Mouse (Mus musculus): ENCODE measurements around the gene Aox3.

Gene Aox3

DNA sequence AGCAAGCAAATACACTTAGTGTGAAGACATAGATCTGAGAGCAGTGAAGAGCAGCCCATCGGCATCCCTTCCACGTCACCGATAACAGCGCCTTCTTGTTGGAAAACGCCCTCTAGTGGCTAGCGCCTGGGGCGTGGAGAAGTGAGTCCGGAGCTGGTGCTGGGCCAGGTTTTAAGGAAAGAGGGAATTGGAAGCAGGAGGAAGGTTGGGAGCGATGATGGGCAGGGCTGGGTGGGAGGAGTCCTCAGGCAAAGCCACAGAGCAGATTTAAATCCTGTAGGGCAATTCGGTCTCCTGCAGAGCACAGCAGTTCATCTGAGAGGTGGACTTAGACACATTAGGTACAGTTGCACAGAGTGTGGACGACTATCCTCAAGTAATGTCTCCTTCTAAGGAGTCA is at the start of gene Aox3:
Aox3 (plus strand) TSS at position 251 of the 400 bp plus-strand sequence.
- in situ Hi-C loops (cut with MboI, MseI), result no loop called here

DNA sequence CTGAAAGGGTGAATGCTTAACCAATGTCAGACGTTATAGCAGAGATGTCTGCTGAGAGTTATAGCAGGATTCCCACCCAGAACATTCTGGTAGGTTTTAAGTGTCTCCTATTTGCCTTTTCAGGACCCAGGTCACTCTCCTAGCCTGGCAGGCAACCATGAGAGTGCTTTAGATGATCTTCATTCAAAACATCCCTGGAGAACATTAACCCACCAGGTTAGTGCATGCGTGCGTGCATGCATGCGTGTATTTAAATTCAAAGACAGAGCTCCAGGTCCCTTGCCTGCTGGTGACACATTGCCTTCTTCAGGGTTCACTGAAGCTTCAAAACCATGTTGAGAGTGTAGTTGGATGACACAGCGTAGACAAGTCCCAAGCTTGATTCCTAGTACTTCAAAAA is 47.8 kb upstream of the Aox3 start:
- in situ Hi-C loops (cut with MboI, MseI), result no loop called here

- in situ Hi-C loops (cut with MboI, MseI), result no loop called here
Measured at GRCm38 (mm10) chr1:58065606-58066005, 47.3 kb upstream of the Aox3 start.

- in situ Hi-C loops (cut with MboI, MseI), result no loop called here
Measured at GRCm38 (mm10) chr1:58069181-58069580, 43.7 kb upstream of the Aox3 start.

DNA sequence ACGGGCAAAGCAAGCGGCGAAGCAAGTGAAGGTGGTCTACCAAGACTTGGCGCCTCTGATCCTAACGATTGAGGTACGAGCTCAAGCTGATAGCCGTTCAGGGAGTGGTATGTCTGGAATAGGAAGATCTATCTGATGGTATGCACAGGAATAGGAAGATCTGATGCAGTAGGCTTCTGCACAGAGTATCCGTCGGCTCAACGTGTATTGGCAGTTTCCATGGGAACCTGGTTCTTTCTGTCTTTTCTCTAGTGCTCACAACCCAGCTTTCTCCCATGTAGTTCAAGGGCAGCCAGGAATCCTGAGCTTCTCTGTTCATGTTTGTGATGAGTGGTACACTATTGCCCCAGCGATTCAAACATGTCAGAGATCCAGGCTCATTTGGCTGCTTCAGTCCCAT is 42.8 kb upstream of the Aox3 start:
- in situ Hi-C loops (cut with MboI, MseI), result no loop called here

DNA sequence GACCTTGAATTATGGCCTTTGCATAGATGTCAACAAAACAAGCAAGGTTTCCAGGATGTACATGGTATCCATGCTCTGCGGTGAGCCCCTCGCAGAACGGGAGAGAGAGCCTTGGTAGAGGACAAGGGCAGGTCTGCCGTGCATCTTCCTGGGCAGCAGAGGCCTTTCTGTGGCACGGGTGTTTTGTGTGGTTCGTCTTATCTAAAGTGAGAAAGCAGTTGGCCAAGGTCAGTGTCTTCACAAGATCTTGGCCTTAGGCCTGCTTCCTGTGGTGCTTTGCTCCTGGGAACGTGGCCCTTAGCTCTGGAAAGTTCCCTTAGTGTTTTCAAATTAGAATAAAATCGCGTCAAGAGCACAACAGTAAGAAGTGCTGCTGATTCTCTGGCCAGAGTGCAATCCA is 41.9 kb upstream of the Aox3 start:
- in situ Hi-C loops (cut with MboI, MseI), result no loop called here

GRCm38 (mm10) chr1:58071509-58071908 is 41.4 kb upstream of the Aox3 start:
- in situ Hi-C loops (cut with MboI, MseI), result no loop called here

GRCm38 (mm10) chr1:58072416-58072815 is 40.5 kb upstream of the Aox3 start:
- in situ Hi-C loops (cut with MboI, MseI), result no loop called here

DNA sequence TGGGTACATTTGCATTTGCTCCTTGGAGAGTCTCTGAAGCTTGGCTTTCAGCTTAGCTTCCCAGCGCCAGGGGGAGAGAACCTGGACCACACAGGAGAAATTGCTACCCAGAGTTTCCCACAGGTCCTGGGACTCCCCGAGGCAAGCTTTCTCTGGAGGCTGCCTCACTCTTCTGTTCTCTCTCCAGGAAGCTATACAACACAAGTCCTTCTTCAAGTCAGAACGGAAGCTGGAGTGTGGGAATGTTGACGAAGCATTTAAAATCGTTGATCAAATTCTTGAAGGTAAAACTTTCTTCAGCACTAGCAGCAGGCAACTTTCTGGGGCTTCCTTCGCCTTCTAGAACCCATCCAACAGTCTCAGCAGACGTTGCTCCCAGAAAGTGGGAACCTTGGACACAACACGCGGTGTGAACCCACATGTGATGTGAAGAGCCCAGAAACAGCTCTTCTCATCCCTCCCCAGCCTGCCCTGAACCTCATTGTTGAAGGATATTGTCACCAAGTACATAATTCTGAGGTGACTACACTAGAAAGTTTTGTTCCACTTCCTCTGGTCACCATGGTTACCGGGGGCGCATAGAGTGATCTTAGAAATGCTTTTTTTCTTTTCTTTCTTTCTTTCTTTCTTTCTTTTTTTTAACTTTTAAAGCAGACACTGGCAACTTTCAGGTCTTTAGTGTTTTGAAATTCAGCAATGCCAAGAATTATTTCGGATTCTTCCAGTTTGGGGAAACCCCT is 39.8 kb upstream of the Aox3 start:
- in situ Hi-C loops (cut with MboI, MseI), result no loop called here

DNA sequence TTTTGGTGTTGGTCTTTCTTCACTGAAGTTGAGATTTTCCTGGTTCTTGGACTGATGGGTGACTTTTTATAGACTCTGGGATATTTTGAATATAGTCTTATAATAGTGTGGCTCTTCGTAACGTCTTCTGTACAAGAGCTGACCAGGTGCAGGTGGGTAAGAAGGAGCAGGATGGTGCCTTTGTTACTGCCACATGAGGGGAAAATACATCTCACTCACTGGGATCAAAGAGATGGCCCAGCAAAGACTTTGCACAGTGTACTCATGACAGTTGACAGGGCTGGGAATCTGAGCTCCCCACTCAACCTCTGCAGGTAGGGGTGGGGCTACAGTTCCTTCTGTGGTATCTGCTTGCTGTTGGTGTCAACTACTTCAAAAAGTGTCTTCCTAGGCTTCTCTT is 38.7 kb upstream of the Aox3 start:
- in situ Hi-C loops (cut with MboI, MseI), result no loop called here

- in situ Hi-C loops (cut with MboI, MseI), result no loop called here
Measured at GRCm38 (mm10) chr1:58077882-58078281, 35.0 kb upstream of the Aox3 start.

- in situ Hi-C loops (cut with MboI, MseI), result no loop called here
Measured at GRCm38 (mm10) chr1:58078390-58078789, 34.5 kb upstream of the Aox3 start.

GRCm38 (mm10) chr1:58079689-58080088 is 33.2 kb upstream of the Aox3 start:
- in situ Hi-C loops (cut with MboI, MseI), result no loop called here

DNA sequence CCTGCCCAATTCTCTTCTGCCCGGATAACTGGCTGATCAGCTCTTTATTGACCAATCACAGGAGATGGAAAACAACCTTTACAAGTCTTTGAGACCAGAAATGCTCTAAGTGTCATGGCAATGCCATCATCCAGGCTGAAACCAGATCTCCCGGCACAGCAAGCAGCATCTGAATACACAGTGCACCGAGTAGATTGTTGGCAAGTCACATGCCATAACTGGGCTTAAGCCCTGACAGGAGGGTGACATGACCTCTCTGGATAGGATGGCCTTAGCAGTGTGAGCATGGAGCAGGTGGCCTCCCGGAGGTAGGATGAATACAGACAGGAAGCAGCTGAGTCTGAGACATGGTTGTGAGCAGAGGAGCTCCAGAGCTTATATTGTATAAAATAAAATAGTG is 32.5 kb upstream of the Aox3 start:
- in situ Hi-C loops (cut with MboI, MseI), result no loop called here

DNA sequence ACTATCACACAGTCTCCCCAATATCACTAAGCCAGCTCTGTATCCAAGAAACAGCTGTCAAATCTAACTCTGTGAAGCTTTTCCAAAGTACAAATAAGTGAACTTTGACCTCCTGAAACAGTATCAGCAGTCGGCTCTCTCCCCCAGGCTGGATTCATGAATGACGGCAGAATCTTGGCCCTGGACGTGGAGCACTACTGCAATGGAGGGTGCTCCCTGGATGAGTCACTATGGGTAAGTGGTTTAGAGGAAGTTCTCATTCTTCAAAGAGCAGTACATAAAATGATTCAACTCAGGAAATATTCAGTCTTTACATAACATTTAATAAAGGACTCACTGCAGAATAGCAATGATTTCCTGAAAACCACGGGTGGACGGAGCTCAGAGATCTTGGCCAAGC is 31.6 kb upstream of the Aox3 start:
- in situ Hi-C loops (cut with MboI, MseI), result no loop called here

DNA sequence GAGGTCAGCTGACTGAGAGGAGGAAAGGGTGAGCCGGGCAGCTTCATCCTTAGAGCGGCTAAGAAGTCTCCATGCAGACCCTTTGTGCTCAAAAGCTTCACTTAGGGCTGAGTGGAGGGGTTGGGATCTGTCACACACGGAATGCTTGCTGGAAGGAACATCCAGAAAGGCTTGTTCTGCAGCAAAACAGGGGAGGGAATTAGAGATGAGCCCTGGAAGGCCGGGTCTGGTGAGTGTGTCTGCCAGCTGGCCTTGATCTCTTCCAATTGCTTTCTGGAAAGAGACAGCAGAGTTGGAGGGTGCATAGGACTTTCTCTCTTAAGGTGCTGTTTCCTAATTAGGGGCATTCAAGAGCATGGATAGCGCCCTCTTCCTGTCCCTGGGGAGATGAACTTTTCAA is 23.6 kb upstream of the Aox3 start:
- in situ Hi-C loops (cut with MboI, MseI), result no loop called here

- in situ Hi-C loops (cut with MboI, MseI), result loop anchor here (10.0 kb wide), 1 partner anchor 1275 kb away; no protein-coding TSS in a partner anchor
Measured at GRCm38 (mm10) chr1:58090191-58090590, 22.7 kb upstream of the Aox3 start.

- in situ Hi-C loops (cut with MboI, MseI), result loop anchor here (10.0 kb wide), 1 partner anchor 1274 kb away; no protein-coding TSS in a partner anchor
Measured at GRCm38 (mm10) chr1:58091213-58091612, 21.7 kb upstream of the Aox3 start.

GRCm38 (mm10) chr1:58091992-58092560 is 20.9 kb upstream of the Aox3 start:
- in situ Hi-C loops (cut with MboI, MseI), result loop anchor here (10.0 kb wide), 1 partner anchor 1273 kb away; no protein-coding TSS in a partner anchor

GRCm38 (mm10) chr1:58097338-58097737 is 15.6 kb upstream of the Aox3 start:
- in situ Hi-C loops (cut with MboI, MseI), result loop anchor here (10.0 kb wide), 1 partner anchor 1267 kb away; no protein-coding TSS in a partner anchor

GRCm38 (mm10) chr1:58099119-58099518 is 13.8 kb upstream of the Aox3 start:
- in situ Hi-C loops (cut with MboI, MseI), result loop anchor here (10.0 kb wide), 1 partner anchor 1266 kb away; no protein-coding TSS in a partner anchor

DNA sequence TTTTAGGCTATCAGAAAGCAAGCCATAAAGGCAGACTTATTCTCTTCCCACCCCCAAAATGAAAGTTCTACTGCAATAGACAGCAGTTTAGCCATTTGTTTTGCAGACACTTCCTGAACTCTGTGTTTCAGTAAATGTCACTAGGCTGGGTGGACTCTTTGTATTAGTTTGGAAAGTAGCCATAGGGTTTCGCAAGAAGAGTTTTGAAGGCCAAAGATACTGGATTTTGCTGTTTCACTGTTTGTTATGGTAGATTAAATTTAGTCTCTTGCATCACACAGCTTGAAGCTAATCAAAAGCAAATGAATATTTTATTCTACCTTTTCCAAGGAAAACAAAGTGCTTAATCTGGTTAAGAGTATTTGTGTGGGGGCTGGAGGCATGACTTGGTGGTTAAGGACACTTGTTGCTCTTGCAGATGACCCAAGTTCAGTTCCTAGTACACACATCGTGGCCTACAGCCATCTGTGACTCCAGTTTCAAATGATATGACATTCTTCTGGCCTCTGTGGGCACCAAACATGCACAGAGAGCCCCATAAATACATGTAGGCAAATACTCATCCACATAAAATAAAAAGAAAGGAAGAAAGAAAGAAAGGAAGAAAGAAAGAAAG is 11.3 kb upstream of the Aox3 start:
- in situ Hi-C loops (cut with MboI, MseI), result loop anchor here (10.0 kb wide), 1 partner anchor 307 kb away; no protein-coding TSS in a partner anchor

- in situ Hi-C loops (cut with MboI, MseI), result loop anchor here (10.0 kb wide), 1 partner anchor 308 kb away; no protein-coding TSS in a partner anchor
Measured at GRCm38 (mm10) chr1:58102494-58102893, 10.4 kb upstream of the Aox3 start.

All from regulatory T cell (primary cell).